Mouse (Mus musculus) heart, embryonic 13.5 days (tissue): ENCODE results near the gene Rab42. TPM values are rescaled to one million over a fixed set of nuclear protein-coding genes. Genes with fewer than 3 reads are reported as not detected.

ENCODE experiments used
- ATAC-seq: fragments of 200-750 bp; cut with Nextera tagmentation; 2 replicates; pipeline ENCODE4 v1.8.0; 2017; ENCODE audit warnings: moderate TSS enrichment; ENCODE audit not compliant: insufficient number of reproducible peaks, low FRiP score, low TSS enrichment; ENCODE audit errors: extremely low read depth
- H3K27ac ChIP-seq: fragments of 300-500 bp; sonication (generic); replicated peaks from 2 replicates; pipeline ENCODE4 v1.5.1; 2015; ENCODE audit warnings: moderate library complexity, mild to moderate bottlenecking, inconsistent platforms
- H3K27me3 ChIP-seq: fragments of 300-500 bp; sonication (generic); replicated peaks from 2 replicates; pipeline ENCODE4 v1.6.1; 2015; ENCODE audit warnings: mild to moderate bottlenecking, inconsistent platforms
- H3K36me3 ChIP-seq: fragments of 300-500 bp; sonication (generic); 2 replicates; pipeline ENCODE4 v1.6.1; 2015; ENCODE audit warnings: mild to moderate bottlenecking, inconsistent platforms
- H3K4me1 ChIP-seq: fragments of 300-500 bp; sonication (generic); 2 replicates; pipeline ENCODE4 v1.6.1; 2015; ENCODE audit warnings: inconsistent platforms
- H3K4me2 ChIP-seq: fragments of 300-500 bp; sonication (generic); 2 replicates; pipeline ENCODE4 v1.6.1; 2015; ENCODE audit warnings: inconsistent platforms, mild to moderate bottlenecking, moderate library complexity
- H3K4me3 ChIP-seq: fragments of 300-500 bp; sonication (generic); 2 replicates; pipeline ENCODE4 v1.5.1; 2015; ENCODE audit warnings: moderate library complexity, mild to moderate bottlenecking, inconsistent platforms
- H3K9ac ChIP-seq: fragments of 300-500 bp; sonication (generic); 2 replicates; pipeline ENCODE4 v1.6.1; 2015; ENCODE audit warnings: inconsistent platforms, mild to moderate bottlenecking, moderate library complexity
- H3K9me3 ChIP-seq: fragments of 300-500 bp; sonication (generic); 2 replicates; pipeline ENCODE4 v1.6.1; 2016; ENCODE audit warnings: inconsistent platforms
- WGBS: fragments of 180-500 bp; shearing (Covaris S2); methylation state at CpG from one replicate; pipeline ENCODE4 v1.1.7; 2015; ENCODE audit warnings: mixed read lengths; 5-methylcytosine and 5-hydroxymethylcytosine counted together
- polyA plus RNA-seq: library from polyadenylated mRNA; unstranded; fragments of >200 nt; fragmentation: Nextera tagmentation; extraction: Ambion mirVana; gene quantifications from 2 replicates; pipeline ENCODE4 v1.2.1, GENCODE M21; 2015

The Rab42 gene
- polyA plus RNA-seq, 1 experiment from 2014 or later = 1.1 TPM

- Histone ChIP-seq H3K9me3 (no peaks in the 10 kb centered on the region), H3K36me3 (peaks cover 14% of the 10 kb centered on the region), H3K4me1 (peaks cover 31% of the 10 kb centered on the region), H3K4me3 (peak overlapping the region; percentile 90), H3K27ac (no peak overlapping the region), H3K27me3 (no peaks in the 10 kb centered on the region), H3K4me2 (peak overlapping the region; percentile 98), H3K9ac (peak overlapping the region; percentile 92)
- no peak for ATAC-seq
- WGBS = 6% methylated on average over 13 of the region's 13 CpGs
These were observed 41.4 kb upstream of the Rab42 start for GRCm38 (mm10) chr4:132344403-132345134.

GRCm38 (mm10) chr4:132341451-132341850 lies 38.3 kb upstream of the Rab42 start:
- ATAC-seq = no peak
- WGBS = 83% methylated on average over 3 of the region's 3 CpGs
- Histone ChIP-seq H3K4me1 (peaks cover 31% of the 10 kb centered on the region), H3K9me3 (no peaks in the 10 kb centered on the region), H3K36me3 (peaks cover 42% of the 10 kb centered on the region), H3K4me3 (no peak overlapping the region), H3K9ac (no peak overlapping the region), H3K4me2 (no peak overlapping the region), H3K27me3 (no peaks in the 10 kb centered on the region), H3K27ac (no peak overlapping the region)

GRCm38 (mm10) chr4:132338943-132339342 lies 35.8 kb upstream of the Rab42 start:
- Histone ChIP-seq H3K9ac (no peak overlapping the region), H3K36me3 (peaks cover 67% of the 10 kb centered on the region), H3K9me3 (no peaks in the 10 kb centered on the region), H3K27ac (no peak overlapping the region), H3K27me3 (no peaks in the 10 kb centered on the region), H3K4me2 (no peak overlapping the region), H3K4me1 (peaks cover 16% of the 10 kb centered on the region), H3K4me3 (no peak overlapping the region)
- no peak for ATAC-seq
- 86% methylated on average over 13 of the region's 13 CpGs for WGBS

DNA sequence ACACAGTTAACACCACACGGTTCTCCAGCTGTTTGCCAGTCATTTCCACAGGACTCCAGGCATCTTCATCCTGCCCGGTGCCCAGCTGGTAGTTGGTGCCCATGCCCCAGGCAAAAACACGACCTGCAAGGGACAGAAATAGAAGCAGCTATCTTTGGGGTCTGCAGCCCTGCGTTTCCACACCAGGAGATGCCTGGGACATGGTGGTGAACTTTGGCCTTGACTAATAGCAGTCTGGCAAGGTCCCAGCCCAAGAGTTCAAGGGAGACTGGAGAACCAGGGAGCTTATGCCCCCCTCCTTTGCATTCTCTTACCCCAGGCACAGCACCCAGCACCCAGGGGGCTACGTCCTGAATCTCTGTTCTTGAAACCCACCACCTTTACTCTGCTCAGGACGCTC lies 29.7 kb upstream of the Rab42 start:
- Histone ChIP-seq H3K4me1 (peaks cover 19% of the 10 kb centered on the region), H3K4me2 (no peak overlapping the region), H3K36me3 (peaks cover 65% of the 10 kb centered on the region), H3K9ac (no peak overlapping the region), H3K4me3 (no peak overlapping the region), H3K27ac (no peak overlapping the region), H3K27me3 (no peaks in the 10 kb centered on the region), H3K9me3 (no peaks in the 10 kb centered on the region)
- no peak for ATAC-seq
- 63% methylated on average over 6 of the region's 6 CpGs for WGBS

DNA sequence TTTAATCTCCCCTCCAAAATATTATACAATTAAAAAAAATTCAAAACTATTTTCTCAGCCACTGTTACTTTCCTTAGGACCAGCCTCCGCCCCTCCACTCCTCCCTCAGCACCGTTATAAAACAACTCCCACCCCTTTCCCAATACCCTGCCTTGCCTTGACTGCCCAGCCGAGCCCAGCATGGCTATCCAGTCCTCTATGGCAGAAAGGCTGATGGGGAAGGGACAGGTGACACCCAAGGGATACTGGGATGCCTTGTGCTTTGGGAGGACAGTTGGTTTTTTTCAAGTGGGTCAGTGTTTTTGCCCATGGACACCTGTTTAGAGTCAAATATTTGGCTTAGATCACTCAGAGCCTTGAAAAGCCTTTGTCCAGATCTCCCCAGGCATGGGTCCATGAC lies 28.8 kb upstream of the Rab42 start:
- H3K4me1 ChIP-seq = peaks cover 21% of the 10 kb centered on the region
- H3K9me3 ChIP-seq = no peaks in the 10 kb centered on the region
- no peak overlapping the region for H3K4me3 ChIP-seq
- ATAC-seq = no peak
- no peaks in the 10 kb centered on the region for H3K27me3 ChIP-seq
- H3K36me3 ChIP-seq = peaks cover 56% of the 10 kb centered on the region
- no peak overlapping the region for H3K27ac ChIP-seq
- H3K9ac ChIP-seq = no peak overlapping the region
- H3K4me2 ChIP-seq = no peak overlapping the region
- 87% methylated on average over 3 of the region's 3 CpGs for WGBS

DNA sequence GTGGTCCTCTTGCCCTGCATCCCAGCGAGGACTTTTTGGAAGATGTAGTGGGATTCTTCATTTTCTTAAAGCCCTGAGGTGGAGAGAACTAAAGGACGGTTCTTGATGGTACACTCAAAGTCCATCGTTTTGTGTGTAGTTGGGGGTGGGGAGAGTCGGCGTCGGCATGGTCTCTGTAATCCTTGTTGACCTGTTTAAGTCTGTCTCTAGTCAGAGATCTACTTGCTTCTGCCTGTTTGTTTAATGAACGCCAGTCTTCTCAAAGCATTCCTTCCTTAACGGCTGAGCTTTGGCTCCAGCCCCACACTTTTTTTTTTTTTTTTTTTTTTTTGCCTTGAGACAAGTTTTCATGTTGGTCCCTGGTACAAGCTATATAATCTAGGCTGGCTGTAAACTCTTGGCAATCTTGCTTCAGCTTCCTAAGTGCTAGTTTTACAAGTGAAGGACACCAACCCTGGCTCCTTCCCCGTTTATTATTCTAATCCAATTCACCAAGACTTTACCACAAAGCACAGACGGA lies 26.7 kb upstream of the Rab42 start:
- peak overlapping the region; percentile 83 for H3K4me2 ChIP-seq
- peaks cover 47% of the 10 kb centered on the region for H3K36me3 ChIP-seq
- peak overlapping the region; percentile 90 for H3K27ac ChIP-seq
- ATAC-seq = no peak
- no peaks in the 10 kb centered on the region for H3K27me3 ChIP-seq
- no peaks in the 10 kb centered on the region for H3K9me3 ChIP-seq
- peak overlapping the region; percentile 85 for H3K4me3 ChIP-seq
- peaks cover 21% of the 10 kb centered on the region for H3K4me1 ChIP-seq
- WGBS = 11% methylated on average over 10 of the region's 10 CpGs
- peak overlapping the region; percentile 94 for H3K9ac ChIP-seq

DNA sequence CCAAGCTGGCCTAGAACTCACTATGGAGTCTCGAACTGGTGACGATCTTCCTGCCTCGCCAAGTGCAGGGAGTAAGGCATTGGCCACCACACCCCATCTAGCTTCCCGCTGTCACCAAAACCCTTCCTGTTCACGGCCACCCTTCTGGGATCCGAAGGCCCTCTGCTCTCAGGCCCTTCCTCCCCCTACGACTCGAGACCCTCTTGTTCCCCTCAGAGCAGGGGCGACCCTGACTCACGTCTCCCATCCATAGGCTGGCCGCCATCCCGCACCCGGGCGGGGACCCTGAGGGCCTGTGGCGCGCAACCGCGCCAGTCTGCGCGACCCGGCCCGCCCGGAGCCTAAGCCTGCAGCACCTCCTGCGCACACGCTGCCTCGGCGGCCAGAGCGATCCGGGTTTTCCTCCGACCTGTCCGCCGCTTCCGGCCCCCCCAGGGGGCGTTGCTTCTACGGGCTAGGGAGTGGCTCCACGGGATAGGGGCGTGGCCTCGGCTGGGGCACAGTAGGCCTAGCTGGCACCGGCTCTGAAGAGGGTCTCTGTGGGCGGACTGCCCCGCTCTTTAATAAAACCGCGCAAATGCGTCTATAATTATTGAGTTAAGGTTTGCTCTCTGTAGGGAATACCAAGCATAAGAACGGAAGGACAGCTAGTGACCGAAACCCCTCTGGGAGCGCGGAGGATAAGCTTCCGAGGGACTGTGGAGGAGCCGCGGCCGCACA lies 26.1 kb upstream of the Rab42 start, which contains the start of gene Trnau1ap:
TSS of gene Trnau1ap (minus strand) at position 424 of the 720 bp plus-strand sequence.
- Histone ChIP-seq H3K27ac (peak within 1 kb of the TSS; percentile 90), H3K27me3 (no peaks in the 10 kb centered on the region), H3K9ac (peak within 1 kb of the TSS; percentile 94), H3K36me3 (peaks cover 47% of the 10 kb centered on the region), H3K4me1 (peaks cover 21% of the 10 kb centered on the region), H3K4me2 (peak within 1 kb of the TSS; percentile 83), H3K4me3 (peak within 1 kb of the TSS; percentile 85), H3K9me3 (no peaks in the 10 kb centered on the region)
- under 1% methylated on average over 52 of the region's 52 CpGs for WGBS
- ATAC-seq = peak; percentile 91

DNA sequence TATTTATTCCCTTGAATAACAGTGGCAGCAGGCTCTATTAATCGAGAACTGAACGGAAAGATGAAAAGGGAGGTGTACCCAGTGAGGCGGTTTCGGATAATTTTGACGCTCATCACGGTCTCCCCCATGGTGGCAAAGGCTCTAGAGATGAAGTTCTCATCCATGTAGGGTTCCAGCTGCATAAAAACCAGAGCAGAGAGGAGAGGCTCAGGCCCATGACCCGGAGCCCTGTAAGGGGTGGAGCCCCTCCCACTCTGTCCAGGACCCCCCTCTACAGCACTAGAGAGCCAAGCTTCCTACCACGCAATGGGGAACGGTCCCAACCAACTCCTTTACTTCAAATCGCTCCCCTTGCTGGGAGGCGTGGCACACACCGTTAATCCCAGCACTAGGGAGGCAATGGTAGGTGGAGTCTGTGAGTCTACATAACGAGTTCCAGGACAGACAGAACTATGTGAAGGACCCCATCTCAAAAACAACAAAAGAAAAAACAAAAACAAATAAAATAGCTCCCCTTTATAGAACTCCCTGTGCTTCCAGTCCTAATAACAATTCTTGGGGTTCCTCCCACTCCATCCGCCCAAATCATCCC lies 25.3 kb upstream of the Rab42 start:
- H3K4me2 ChIP-seq = peak overlapping the region; percentile 83

GRCm38 (mm10) chr4:132326481-132326880 lies 23.3 kb upstream of the Rab42 start:
- no peak overlapping the region for H3K9ac ChIP-seq
- H3K27me3 ChIP-seq = no peaks in the 10 kb centered on the region
- H3K36me3 ChIP-seq = peaks cover 46% of the 10 kb centered on the region
- 79% methylated on average over 5 of the region's 5 CpGs for WGBS
- H3K27ac ChIP-seq = no peak overlapping the region
- no peaks in the 10 kb centered on the region for H3K9me3 ChIP-seq
- no peak overlapping the region for H3K4me3 ChIP-seq
- no peak overlapping the region for H3K4me2 ChIP-seq
- peaks cover 17% of the 10 kb centered on the region for H3K4me1 ChIP-seq
- no peak for ATAC-seq

More for the DNA sequence above, 25.3 kb upstream of the Rab42 start:
- H3K9ac ChIP-seq = peak overlapping the region; percentile 94
- peaks cover 21% of the 10 kb centered on the region for H3K4me1 ChIP-seq
- H3K36me3 ChIP-seq = peaks cover 47% of the 10 kb centered on the region
- peak overlapping the region; percentile 90 for H3K27ac ChIP-seq
- H3K4me3 ChIP-seq = peak overlapping the region; percentile 85
- no peak for ATAC-seq
- 46% methylated on average over 14 of the region's 14 CpGs for WGBS
- H3K27me3 ChIP-seq = no peaks in the 10 kb centered on the region
- H3K9me3 ChIP-seq = no peaks in the 10 kb centered on the region

DNA sequence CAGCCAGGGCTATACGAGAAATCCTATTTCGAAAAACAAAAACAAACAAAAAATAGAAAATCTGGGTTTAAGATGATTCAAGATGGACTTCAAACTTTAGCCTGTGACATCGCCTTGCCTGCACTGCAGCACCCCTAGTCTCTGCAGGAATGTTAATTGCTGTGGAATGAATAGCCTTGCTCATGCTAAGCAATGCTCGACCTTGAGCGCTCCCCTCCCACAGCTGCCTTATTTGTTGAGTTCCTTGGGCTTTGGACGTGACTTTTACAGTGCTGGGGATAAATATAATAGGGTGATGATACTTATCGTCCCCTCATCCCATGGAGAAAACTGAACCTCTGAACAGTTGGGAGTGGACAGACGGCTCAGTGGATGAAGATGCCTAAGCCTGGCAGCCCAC lies 12.5 kb upstream of the Rab42 start:
- 70% methylated on average over 8 of the region's 8 CpGs for WGBS
- no peak for ATAC-seq
- Histone ChIP-seq H3K9ac (no peak overlapping the region), H3K9me3 (no peaks in the 10 kb centered on the region), H3K27ac (0 out of 2 replicates have a peak overlapping the region, but pooled peaks have one; percentile 20), H3K4me2 (no peak overlapping the region), H3K4me3 (no peak overlapping the region), H3K36me3 (peaks cover 93% of the 10 kb centered on the region), H3K4me1 (peaks cover 8% of the 10 kb centered on the region), H3K27me3 (no peaks in the 10 kb centered on the region)

- peaks cover 23% of the 10 kb centered on the region for H3K4me1 ChIP-seq
- H3K27me3 ChIP-seq = no peaks in the 10 kb centered on the region
- no peak for ATAC-seq
- H3K4me2 ChIP-seq = no peak overlapping the region
- H3K27ac ChIP-seq = no peak overlapping the region
- no peaks in the 10 kb centered on the region for H3K9me3 ChIP-seq
- H3K9ac ChIP-seq = no peak overlapping the region
- peaks cover 75% of the 10 kb centered on the region for H3K36me3 ChIP-seq
- H3K4me3 ChIP-seq = no peak overlapping the region
- WGBS = 85% methylated on average over 5 of the region's 5 CpGs
These were observed 9.4 kb upstream of the Rab42 start for GRCm38 (mm10) chr4:132312627-132313026.
